24 mouse cellular contexts compared by ENCODE assay signal in the genomic region with DNA sequence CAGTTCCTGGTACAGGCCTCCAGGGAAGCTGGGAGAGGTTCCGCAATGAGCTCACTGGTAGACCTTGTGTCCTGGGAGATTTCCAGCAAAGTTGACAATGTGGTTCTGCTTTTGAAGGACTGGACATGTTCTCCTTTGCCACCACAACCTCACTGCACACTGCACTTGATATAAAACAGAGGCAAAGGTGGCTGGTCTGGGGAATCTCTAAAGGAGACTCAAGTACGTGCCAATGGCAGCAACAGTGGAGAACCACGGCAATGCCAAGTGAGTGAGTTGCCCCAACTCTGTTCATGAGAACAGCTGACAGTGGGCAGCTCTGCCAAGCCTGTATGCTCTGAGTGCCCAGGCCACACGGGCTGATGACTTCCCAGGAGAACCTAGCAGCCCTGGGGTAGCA. TPM values are rescaled to one million over a fixed set of nuclear protein-coding genes. Genes with fewer than 3 reads are reported as not detected.
A peak's percentile ranks its signal among the peaks of the same experiment; 100 is the strongest.
DNase-seq lines count a peak whose midpoint lies in the region; ATAC-seq lines count a peak whose summit lies in the region.
"Had no signal": no experiment of that assay in that cellular context is flagged by ENCODE, and none has a peak within 500 bp of the region (broad histone marks: within the 10 kb centered on the region; RNA-seq: fewer than 3 reads in every experiment).

No protein-coding gene starts in this region.

- 83% methylated on average over 4 of the region's 4 CpGs for WGBS in heart, embryonic 10.5 days
- 81% methylated on average over 4 of the region's 4 CpGs for WGBS in hindbrain, embryonic 16.5 days
- 93% methylated on average over 4 of the region's 4 CpGs for WGBS in hindbrain, embryonic 10.5 days
- WGBS in neural tube, embryonic 13.5 days, result 94% methylated on average over 4 of the region's 4 CpGs

- peaks cover 51% of the 10 kb centered on the region for H3K27me3 ChIP-seq in heart, embryonic 10.5 days (ENCODE audit: insufficient read depth, poor library complexity, severe bottlenecking)
- no peaks in the 10 kb centered on the region for H3K27me3 ChIP-seq in hindbrain, embryonic 16.5 days (replicated peaks; ENCODE audit: control insufficient read depth, insufficient read depth, low read length)
- H3K27me3 ChIP-seq in hindbrain, embryonic 10.5 days (ENCODE audit: insufficient read depth, poor library complexity, severe bottlenecking), result no peaks in the 10 kb centered on the region
- H3K27me3 ChIP-seq in neural tube, embryonic 13.5 days, result no peaks in the 10 kb centered on the region

- no peaks in the 10 kb centered on the region for H3K4me1 ChIP-seq in heart, embryonic 10.5 days
- H3K4me1 ChIP-seq in hindbrain, embryonic 16.5 days (ENCODE audit: control insufficient read depth, insufficient read depth, low read depth, low read length), result no peaks in the 10 kb centered on the region; the same call in 1 of the 2 replicates
- peaks cover 31% of the 10 kb centered on the region for H3K4me1 ChIP-seq in hindbrain, embryonic 10.5 days (replicated peaks)
- H3K4me1 ChIP-seq in neural tube, embryonic 13.5 days (replicated peaks), result peaks cover 13% of the 10 kb centered on the region; the same call in 1 of the 2 replicates
- H3K4me1 ChIP-seq: heart, embryonic 13.5 days; limb, embryonic 10.5 days had no signal

- H3K36me3 ChIP-seq in heart, embryonic 10.5 days, result no peaks in the 10 kb centered on the region
- H3K36me3 ChIP-seq in hindbrain, embryonic 16.5 days (ENCODE audit: control insufficient read depth, insufficient read depth, low read length), result no peaks in the 10 kb centered on the region
- no peaks in the 10 kb centered on the region for H3K36me3 ChIP-seq in hindbrain, embryonic 10.5 days
- no peaks in the 10 kb centered on the region for H3K36me3 ChIP-seq in neural tube, embryonic 13.5 days
- H3K36me3 ChIP-seq: heart, embryonic 13.5 days; limb, embryonic 10.5 days had no signal

- no peak overlapping the region for H3K9ac ChIP-seq in hindbrain, embryonic 16.5 days (ENCODE audit: low read depth, low read length)
- H3K9ac ChIP-seq in neural tube, embryonic 13.5 days, result no peak overlapping the region
- H3K9ac ChIP-seq: forebrain, embryonic 13.5 days; heart, embryonic 13.5 days; liver, postnatal 0 days had no signal

- no peak for ATAC-seq in hindbrain, embryonic 16.5 days
- ATAC-seq in neural tube, embryonic 13.5 days (ENCODE audit: low read depth), result no peak
- ATAC-seq: forebrain, embryonic 13.5 days; liver, postnatal 0 days; lung, postnatal 0 days had no signal

- peak; percentile 49 for DNase-seq in adrenal gland, postnatal 10 days
- no peak for DNase-seq in adrenal gland, adult 18-20 months (ENCODE audit: low spot score in 2 of 2)
- peak; percentile 96 for DNase-seq in heart, adult 11 months
- DNase-seq in heart, embryonic 10.5 days (ENCODE audit: low spot score), result no peak
- no peak for DNase-seq in hindbrain, embryonic 10.5 days (ENCODE audit: low spot score)
- DNase-seq in neural tube, embryonic 10.5 days (ENCODE audit: extremely low spot score, low spot score), result no peak
- DNase-seq: cerebellum, adult 9-10 months; kidney, adult 2 months; liver; liver, postnatal 0 days; right cerebral cortex, postnatal 14 days; thymus, adult 2 months; thymus, postnatal 4 days had no signal

- no peaks in the 10 kb centered on the region for H3K9me3 ChIP-seq in heart, embryonic 10.5 days
- no peaks in the 10 kb centered on the region for H3K9me3 ChIP-seq in hindbrain, embryonic 16.5 days (ENCODE audit: control insufficient read depth, low read length)
- H3K9me3 ChIP-seq in hindbrain, embryonic 10.5 days, result no peaks in the 10 kb centered on the region
- H3K9me3 ChIP-seq in neural tube, embryonic 13.5 days, result no peaks in the 10 kb centered on the region
- H3K9me3 ChIP-seq: forebrain, embryonic 13.5 days; heart, embryonic 13.5 days; limb, embryonic 10.5 days had no signal

- H3K27ac ChIP-seq in heart, embryonic 10.5 days, result no peak overlapping the region
- H3K27ac ChIP-seq in hindbrain, embryonic 16.5 days (ENCODE audit: low read depth, low read length), result peak overlapping the region; percentile 62
- no peak overlapping the region for H3K27ac ChIP-seq in hindbrain, embryonic 10.5 days
- H3K27ac ChIP-seq in neural tube, embryonic 13.5 days (replicated peaks), result peak overlapping the region; percentile 89; the same call in 1 of the 2 replicates
- H3K27ac ChIP-seq: forebrain, embryonic 13.5 days; heart, embryonic 13.5 days; kidney, postnatal 0 days; left cerebral cortex, adult 2 months; limb, embryonic 10.5 days; macrophage; stomach, postnatal 0 days had no signal

- no peak overlapping the region for H3K4me3 ChIP-seq in heart, embryonic 10.5 days
- H3K4me3 ChIP-seq in hindbrain, embryonic 16.5 days (ENCODE audit: low read length), result no peak overlapping the region
- H3K4me3 ChIP-seq in hindbrain, embryonic 10.5 days, result no peak overlapping the region
- H3K4me3 ChIP-seq in neural tube, embryonic 13.5 days, result no peak overlapping the region
- H3K4me3 ChIP-seq: forebrain, embryonic 13.5 days; heart, embryonic 13.5 days; left cerebral cortex, adult 2 months; limb, embryonic 10.5 days had no signal

- H3K4me2 ChIP-seq in hindbrain, embryonic 16.5 days (ENCODE audit: low read length), result no peak overlapping the region
- no peak overlapping the region for H3K4me2 ChIP-seq in neural tube, embryonic 13.5 days
- H3K4me2 ChIP-seq: forebrain, embryonic 13.5 days; heart, embryonic 13.5 days had no signal

RNA-seq across cellular contexts. Expression of a gene that starts 53.0 kb away (rescaled TPM):
- 10 to 100 TPM; 51.9 to 95.0 TPM for total RNA-seq in adrenal gland, postnatal 10 days (2021)
- total RNA-seq in adrenal gland, adult 18-20 months (2021), result 100 to 1,000 TPM; 180 to 197 TPM
- 0.93 and 1.3 TPM in 2 replicates for polyA plus RNA-seq in heart, embryonic 10.5 days (2016; fragmentation: Nextera tagmentation; extraction: Ambion mirVana)
- polyA plus RNA-seq in hindbrain, embryonic 16.5 days (2015; fragmentation: Nextera tagmentation; extraction: Ambion mirVana), result 89.0 and 101 TPM in 2 replicates
- polyA plus RNA-seq in hindbrain, embryonic 10.5 days (2016; fragmentation: Nextera tagmentation; extraction: Ambion mirVana), result 1.7 and 2.9 TPM in 2 replicates
- polyA plus RNA-seq in neural tube, embryonic 13.5 days (2015; fragmentation: Nextera tagmentation; extraction: Ambion mirVana), result 38.3 and 38.6 TPM in 2 replicates
- total RNA-seq: monocyte, adult 5-6 weeks had no signal

Comparison
In these comparisons a context has a peak if more than half of its experiments do, and no peak if none do; other contexts are left out.
1. DNase-seq: peak in adrenal gland, postnatal 10 days (single experiment) and heart, adult 11 months (single experiment); none in adrenal gland, adult 18-20 months (0 of 2), heart, embryonic 10.5 days (single experiment), hindbrain, embryonic 10.5 days (single experiment) and neural tube, embryonic 10.5 days (single experiment).
2. H3K27ac ChIP-seq: peak in hindbrain, embryonic 16.5 days (single experiment) and neural tube, embryonic 13.5 days (single experiment); none in heart, embryonic 10.5 days (single experiment) and hindbrain, embryonic 10.5 days (single experiment).
3. RNA of a gene that starts 53.0 kb away (polyA plus RNA-seq): 89.0 to 101 TPM in hindbrain, embryonic 16.5 days and 38.3 to 38.6 TPM in neural tube, embryonic 13.5 days; 1.7 to 2.9 TPM in hindbrain, embryonic 10.5 days and 0.93 to 1.3 TPM in heart, embryonic 10.5 days; every median in the first group is over 10 times any median in the second.